Mouse (Mus musculus) intestine, embryonic 14.5 days (tissue): ENCODE data around the gene Rasgef1b. TPM values are rescaled to one million over a fixed set of nuclear protein-coding genes. Genes with fewer than 3 reads are reported as not detected.

Experiments
- ATAC-seq: fragments of 200-750 bp; cut with Nextera tagmentation; replicated peaks from 2 replicates; pipeline ENCODE4 v1.8.0; 2017; ENCODE audit warnings: low read depth, moderate number of reproducible peaks, moderate TSS enrichment, moderate library complexity; ENCODE audit not compliant: low FRiP score, low TSS enrichment
- DNase-seq: peaks from one replicate; pipeline ENCODE4 v3.0.0-alpha.2; 2018; ENCODE audit warnings: low spot score
- H3K27ac ChIP-seq: fragments of 300-500 bp; sonication (generic); 2 replicates; pipeline ENCODE4 v1.5.1; 2014; ENCODE audit warnings: low read depth, mild to moderate bottlenecking, control low read depth
- H3K27me3 ChIP-seq: fragments of 300-500 bp; sonication (generic); replicated peaks from 2 replicates; pipeline ENCODE4 v1.6.1; 2014; ENCODE audit warnings: low read length, control low read depth; ENCODE audit not compliant: control insufficient read depth, insufficient read depth
- H3K36me3 ChIP-seq: fragments of 300-500 bp; sonication (generic); 2 replicates; pipeline ENCODE4 v1.6.1; 2014; ENCODE audit warnings: low read length, control low read depth; ENCODE audit not compliant: control insufficient read depth, insufficient read depth
- H3K4me1 ChIP-seq: fragments of 300-500 bp; sonication (generic); replicated peaks from 2 replicates; pipeline ENCODE4 v1.6.1; 2014; ENCODE audit warnings: low read length, control low read depth, mixed read lengths; ENCODE audit not compliant: control insufficient read depth, insufficient read depth
- H3K4me2 ChIP-seq: fragments of 300-500 bp; sonication (generic); 2 replicates; pipeline ENCODE4 v1.6.1; 2014; ENCODE audit warnings: low read length
- H3K4me3 ChIP-seq: fragments of 300-500 bp; sonication (generic); 2 replicates; pipeline ENCODE4 v1.5.1; 2014; ENCODE audit warnings: low read depth, low read length, control low read depth, mixed read lengths
- H3K9ac ChIP-seq: fragments of 300-500 bp; sonication (generic); 2 replicates; pipeline ENCODE4 v1.6.1; 2014; ENCODE audit warnings: mild to moderate bottlenecking, low read length
- H3K9me3 ChIP-seq: fragments of 300-500 bp; sonication (generic); 2 replicates; pipeline ENCODE4 v1.6.1; 2016; ENCODE audit warnings: low read length, control low read depth; ENCODE audit not compliant: control insufficient read depth
- WGBS: fragments of 180-500 bp; shearing (Covaris S2); extraction: QIAGEN DNeasy Blood & Tissue Kit; methylation state at CpG from one replicate; pipeline ENCODE4 v1.1.7; 2014; 5-methylcytosine and 5-hydroxymethylcytosine counted together
- polyA plus RNA-seq: library from polyadenylated mRNA; unstranded; fragments of >200 nt; fragmentation: Nextera tagmentation; extraction: Ambion mirVana; gene quantifications from 2 replicates; pipeline ENCODE4 v1.2.1, GENCODE M21; 2014

The Rasgef1b gene
- polyA plus RNA-seq, 1 experiment from 2014 or later = 13.0 TPM

- no peaks in the 10 kb centered on the region for H3K4me1 ChIP-seq
- no peaks in the 10 kb centered on the region for H3K27me3 ChIP-seq
- no peak overlapping the region for H3K4me2 ChIP-seq
- H3K9ac ChIP-seq = no peak overlapping the region
- H3K4me3 ChIP-seq = no peak overlapping the region
- H3K27ac ChIP-seq = no peak overlapping the region
- H3K9me3 ChIP-seq = no peaks in the 10 kb centered on the region
- ATAC-seq (peak; percentile 32; the same call in 1 of the 2 replicates), DNase-seq (no peak)
- no peaks in the 10 kb centered on the region for H3K36me3 ChIP-seq
- WGBS = 37% methylated on average over 2 of the region's 2 CpGs
Observed at GRCm38 (mm10) chr5:99419872-99420271, 309.0 kb downstream of the Rasgef1b start.

GRCm38 (mm10) chr5:99416902-99417301 is 312.0 kb downstream of the Rasgef1b start:
- Histone ChIP-seq H3K9ac (no peak overlapping the region), H3K4me3 (no peak overlapping the region), H3K4me1 (no peaks in the 10 kb centered on the region), H3K27me3 (no peaks in the 10 kb centered on the region), H3K4me2 (no peak overlapping the region), H3K9me3 (no peaks in the 10 kb centered on the region), H3K36me3 (no peaks in the 10 kb centered on the region), H3K27ac (no peak overlapping the region)
- peak; percentile 75 for ATAC-seq
- DNase-seq = no peak
- 75% methylated on average over 21 of the region's 21 CpGs for WGBS

GRCm38 (mm10) chr5:99415676-99416075 is 313.2 kb downstream of the Rasgef1b start:
- Histone ChIP-seq H3K27ac (no peak overlapping the region), H3K4me1 (no peaks in the 10 kb centered on the region), H3K9ac (no peak overlapping the region), H3K27me3 (no peaks in the 10 kb centered on the region), H3K4me2 (no peak overlapping the region), H3K9me3 (no peaks in the 10 kb centered on the region), H3K36me3 (no peaks in the 10 kb centered on the region), H3K4me3 (no peak overlapping the region)
- WGBS = 94% methylated on average over 12 of the region's 12 CpGs
- DNase-seq (no peak), ATAC-seq (no peak)

- ATAC-seq = no peak
- Histone ChIP-seq H3K4me2 (no peak overlapping the region), H3K4me1 (no peaks in the 10 kb centered on the region), H3K27ac (no peak overlapping the region), H3K9ac (no peak overlapping the region), H3K9me3 (no peaks in the 10 kb centered on the region), H3K27me3 (no peaks in the 10 kb centered on the region), H3K4me3 (no peak overlapping the region), H3K36me3 (no peaks in the 10 kb centered on the region)
- DNase-seq = no peak
- WGBS = 86% methylated on average over 2 of the region's 2 CpGs
Observed at GRCm38 (mm10) chr5:99415049-99415448, 313.8 kb downstream of the Rasgef1b start.

GRCm38 (mm10) chr5:99414293-99414692 is 314.6 kb downstream of the Rasgef1b start:
- Histone ChIP-seq H3K36me3 (no peaks in the 10 kb centered on the region), H3K4me3 (no peak overlapping the region), H3K4me2 (no peak overlapping the region), H3K4me1 (no peaks in the 10 kb centered on the region), H3K9me3 (no peaks in the 10 kb centered on the region), H3K9ac (no peak overlapping the region), H3K27ac (no peak overlapping the region), H3K27me3 (no peaks in the 10 kb centered on the region)
- ATAC-seq (no peak), DNase-seq (no peak)
- 85% methylated on average over 6 of the region's 6 CpGs for WGBS

- H3K27ac ChIP-seq = no peak overlapping the region
- H3K4me2 ChIP-seq = no peak overlapping the region
- WGBS = 90% methylated on average over 1 of the region's 1 CpGs
- no peaks in the 10 kb centered on the region for H3K4me1 ChIP-seq
- no peaks in the 10 kb centered on the region for H3K9me3 ChIP-seq
- no peak for ATAC-seq
- H3K36me3 ChIP-seq = no peaks in the 10 kb centered on the region
- H3K4me3 ChIP-seq = no peak overlapping the region
- DNase-seq = no peak
- H3K9ac ChIP-seq = no peak overlapping the region
- no peaks in the 10 kb centered on the region for H3K27me3 ChIP-seq
Observed at GRCm38 (mm10) chr5:99413851-99414250, 315.0 kb downstream of the Rasgef1b start.

- Histone ChIP-seq H3K9ac (no peak overlapping the region), H3K27me3 (no peaks in the 10 kb centered on the region), H3K9me3 (no peaks in the 10 kb centered on the region), H3K27ac (no peak overlapping the region), H3K4me3 (no peak overlapping the region), H3K4me1 (no peaks in the 10 kb centered on the region), H3K4me2 (no peak overlapping the region), H3K36me3 (no peaks in the 10 kb centered on the region)
- ATAC-seq (no peak), DNase-seq (no peak)
- WGBS = 93% methylated on average over 9 of the region's 9 CpGs
Observed at GRCm38 (mm10) chr5:99413391-99413790, 315.5 kb downstream of the Rasgef1b start.

GRCm38 (mm10) chr5:99404403-99405170 is 324.3 kb downstream of the Rasgef1b start:
- Histone ChIP-seq H3K9ac (no peak overlapping the region), H3K4me3 (no peak overlapping the region), H3K4me2 (no peak overlapping the region), H3K36me3 (no peaks in the 10 kb centered on the region), H3K9me3 (no peaks in the 10 kb centered on the region), H3K27me3 (no peaks in the 10 kb centered on the region), H3K27ac (no peak overlapping the region), H3K4me1 (peaks cover 3% of the 10 kb centered on the region; the same call in 1 of the 2 replicates)
- DNase-seq (no peak), ATAC-seq (no peak)
- 82% methylated on average over 11 of the region's 11 CpGs for WGBS

GRCm38 (mm10) chr5:99403325-99403724 is 325.5 kb downstream of the Rasgef1b start:
- ATAC-seq (no peak), DNase-seq (no peak)
- no peaks in the 10 kb centered on the region for H3K9me3 ChIP-seq
- WGBS = 75% methylated on average over 5 of the region's 5 CpGs
- peaks cover 3% of the 10 kb centered on the region; the same call in 1 of the 2 replicates for H3K4me1 ChIP-seq
- H3K27ac ChIP-seq = no peak overlapping the region
- H3K4me3 ChIP-seq = no peak overlapping the region
- H3K27me3 ChIP-seq = no peaks in the 10 kb centered on the region
- H3K9ac ChIP-seq = no peak overlapping the region
- H3K4me2 ChIP-seq = no peak overlapping the region
- no peaks in the 10 kb centered on the region for H3K36me3 ChIP-seq
